Mouse (Mus musculus): ENCODE measurements at regions not wholly inside any gene's neighbourhood (a gene's known extent, or its start where the extent isn't known, plus 50 kb on each side); places are given as distances from the start of the nearest gene placed in this dataset.

GRCm38 (mm10) chr6:136229791-136230190 is 56.5 kb upstream of the Grin2b start:
- DNase-seq (ENCODE audit: low spot score in 2 of 2) = no peak

GRCm38 (mm10) chr6:136235473-136235872 is 62.2 kb upstream of the Grin2b start:
- peak in 1 of 2 experiments; percentile 23 for DNase-seq (ENCODE audit: low spot score in 2 of 2)

DNA sequence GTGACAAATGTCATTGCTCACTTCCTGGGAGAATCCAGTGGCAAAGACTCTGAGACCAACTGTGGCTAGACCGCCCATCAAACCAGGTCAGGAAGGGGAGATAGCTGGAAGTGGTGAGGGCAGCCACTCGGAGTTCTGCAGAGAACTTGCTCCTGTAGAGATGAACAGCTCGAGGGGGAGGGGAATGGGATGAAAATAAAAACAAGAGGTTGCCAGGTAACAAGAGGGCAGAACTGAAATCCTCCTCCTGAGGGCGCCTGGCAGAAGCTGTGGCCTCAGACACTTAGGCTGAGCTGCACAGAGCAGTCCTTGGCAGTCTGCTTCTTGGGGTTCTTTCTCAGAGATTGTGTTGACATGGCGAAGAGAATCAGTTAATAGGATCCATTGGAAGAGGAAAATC is 65.7 kb upstream of the Grin2b start:
- no peak for DNase-seq (ENCODE audit: low spot score in 2 of 2)

DNA sequence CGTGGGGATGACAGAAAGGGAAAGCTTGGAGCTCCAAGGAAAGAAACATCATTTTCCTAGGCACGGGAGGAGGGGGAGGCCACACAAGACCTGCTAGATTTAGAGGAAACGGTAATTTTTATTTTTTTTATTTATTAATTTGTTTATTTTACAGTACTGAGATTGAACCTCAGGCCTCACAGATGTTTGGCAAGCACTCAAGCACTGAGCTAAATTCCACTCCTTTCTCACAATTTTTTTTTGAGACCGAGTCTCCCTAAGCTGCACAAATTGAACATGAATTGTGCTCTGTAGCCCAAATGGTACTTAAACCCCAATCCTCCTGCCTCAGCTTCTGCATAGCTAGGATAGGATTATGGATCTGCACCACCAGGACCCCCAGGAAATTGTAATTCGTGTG is 66.1 kb upstream of the Grin2b start:
- DNase-seq (ENCODE audit: low spot score in 2 of 2) = no peak

DNA sequence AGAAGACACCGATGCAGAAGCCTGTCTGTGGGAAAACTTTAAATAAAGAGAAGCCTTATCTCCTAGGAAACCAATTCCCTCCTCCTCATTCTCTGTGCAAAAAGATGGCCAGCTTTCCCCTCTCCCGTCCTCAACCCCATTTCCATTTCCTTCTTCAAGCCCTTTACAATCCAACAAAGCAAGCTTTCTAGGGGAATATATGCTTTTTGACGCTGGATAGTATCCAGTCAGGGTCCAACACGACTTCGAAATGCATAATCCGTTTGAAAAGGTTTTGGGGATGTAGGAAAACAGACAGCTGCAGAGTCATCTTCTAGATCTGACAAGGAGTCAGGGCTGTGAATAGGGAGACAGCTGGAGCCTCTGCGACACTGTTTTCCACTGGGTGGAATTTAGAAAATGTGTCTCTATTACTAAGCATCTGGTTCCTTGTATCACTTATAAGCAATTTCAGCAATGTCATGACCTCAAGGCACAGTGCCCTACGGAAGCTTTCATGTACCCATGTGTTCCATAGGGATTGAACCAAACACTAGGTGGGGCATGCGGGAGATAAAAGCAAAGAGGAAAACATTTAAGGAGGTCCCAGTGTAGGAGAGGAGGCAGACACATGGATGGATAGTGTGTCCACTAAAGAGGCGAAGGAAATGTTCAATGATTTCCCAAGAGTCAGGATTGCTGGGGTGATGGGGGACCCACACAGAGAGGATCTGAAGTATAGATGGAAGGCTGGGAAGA is 68.4 kb upstream of the Grin2b start:
- peak; percentile 34 to 42 for DNase-seq (ENCODE audit: low spot score in 2 of 2)

GRCm38 (mm10) chr6:136244895-136245294 is 71.6 kb upstream of the Grin2b start:
- DNase-seq (ENCODE audit: low spot score in 2 of 2) = no peak

- no peak for DNase-seq (ENCODE audit: low spot score in 2 of 2)
These were observed 71.4 kb upstream of the Gm8994 start for GRCm38 (mm10) chr6:136255726-136256512.

GRCm38 (mm10) chr6:136275742-136276141 is 51.6 kb upstream of the Gm8994 start:
- no peak for DNase-seq (ENCODE audit: low spot score in 2 of 2)

DNA sequence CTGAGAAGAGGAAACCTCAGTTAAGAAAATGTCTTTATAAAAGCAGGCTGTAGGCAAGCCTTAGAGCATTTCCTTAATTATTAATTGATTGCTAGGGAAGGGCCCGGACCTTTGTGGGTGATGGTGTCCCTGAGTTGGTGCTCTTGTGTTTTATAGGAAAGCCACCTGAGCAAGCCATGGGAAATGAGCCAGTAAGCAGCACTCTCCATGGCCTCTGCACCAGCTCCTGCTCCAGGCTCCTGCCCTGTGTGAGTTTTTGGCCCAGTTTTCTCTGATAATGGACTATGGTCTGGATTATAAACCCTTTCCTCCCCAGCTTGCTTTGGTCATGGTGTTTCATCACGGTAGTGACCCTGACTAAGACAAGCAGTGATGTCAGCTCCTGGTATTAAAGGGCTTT is 50.6 kb upstream of the Gm8994 start:
- DNase-seq (ENCODE audit: low spot score in 2 of 2) = no peak
